Mouse (Mus musculus) cerebral cortex, adult 2 months (tissue): ENCODE data around the gene Psmd9.

Experiments
- WGBS: fragments of 180-500 bp; shearing (Covaris S2); methylation state at CpG from one replicate; pipeline ENCODE4 v1.1.7; 2018; 5-methylcytosine and 5-hydroxymethylcytosine counted together

Psmd9 gene

DNA sequence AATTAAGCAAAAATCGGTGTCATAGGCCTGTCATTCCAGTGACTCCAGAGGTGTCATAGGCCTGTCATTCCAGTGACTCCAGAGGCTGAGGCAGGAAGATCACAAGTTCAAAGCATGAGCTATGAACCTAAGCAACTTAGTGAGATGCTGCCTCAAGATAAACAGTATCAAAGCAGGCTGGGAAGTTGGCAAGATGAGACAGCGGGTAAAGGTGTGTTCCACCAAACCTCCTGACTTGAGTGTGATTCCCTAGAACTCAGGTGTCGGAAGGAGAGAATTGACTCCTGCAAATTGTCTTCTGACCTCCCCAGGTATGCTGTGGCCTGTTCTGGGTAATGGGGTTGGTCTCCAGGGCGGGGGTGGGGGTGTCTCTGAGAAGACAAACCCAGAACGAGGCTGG is at the start of gene Psmd9:
Gene Psmd9 (plus strand): TSS at position 130 of the 400 bp plus-strand sequence.
- 84% methylated on average over 5 of the region's 5 CpGs for WGBS

DNA sequence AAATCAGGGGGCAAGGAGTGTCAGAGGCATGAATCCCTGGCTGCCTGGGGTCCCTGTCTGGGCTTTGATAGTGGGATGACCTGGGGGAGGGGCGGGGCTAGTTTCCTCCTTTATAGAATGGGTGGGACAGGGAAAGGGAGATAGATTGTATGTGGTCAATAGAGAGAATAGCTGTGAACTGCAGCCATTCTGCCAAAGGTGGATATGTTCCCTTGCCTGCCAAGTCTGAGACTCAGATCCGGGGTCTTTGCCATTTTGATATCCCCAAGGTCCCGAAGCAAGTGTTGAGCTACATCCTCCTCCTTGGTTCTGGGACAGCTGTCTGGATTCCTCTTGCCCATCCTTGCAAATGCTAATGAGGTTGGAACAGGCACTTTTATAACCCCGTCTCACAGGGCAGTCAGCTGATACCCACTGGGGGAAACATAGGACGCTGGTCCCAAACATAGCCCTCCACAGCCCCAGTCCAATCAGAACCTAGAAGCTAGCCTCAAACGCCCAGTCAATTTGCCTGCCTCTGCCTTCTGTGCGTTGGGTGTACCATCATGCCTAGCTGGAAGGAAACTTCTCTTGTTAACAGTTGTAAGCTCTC is 48.5 kb upstream of the Psmd9 start:
- 55% methylated on average over 7 of the region's 7 CpGs for WGBS

DNA sequence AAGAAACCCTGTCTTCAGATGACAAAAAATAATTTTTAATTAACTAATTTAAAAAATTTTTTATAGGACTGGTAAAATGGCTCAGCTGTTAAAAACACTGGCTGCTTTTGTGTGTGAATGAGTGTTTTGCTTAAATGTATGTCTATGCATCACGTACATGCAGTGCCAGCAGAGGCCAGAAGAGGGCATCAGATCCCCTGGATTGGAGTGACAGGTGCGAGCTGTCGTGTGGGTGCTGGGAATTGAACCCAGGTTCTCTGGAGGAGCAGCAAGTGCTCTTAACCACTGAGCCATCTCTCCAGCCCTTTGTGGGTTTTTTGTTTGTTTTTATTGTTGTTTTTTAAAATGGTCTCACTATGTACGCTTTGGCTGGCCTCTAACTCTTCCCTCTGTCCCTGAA is 47.0 kb upstream of the Psmd9 start:
- WGBS, result 88% methylated on average over 4 of the region's 4 CpGs

DNA sequence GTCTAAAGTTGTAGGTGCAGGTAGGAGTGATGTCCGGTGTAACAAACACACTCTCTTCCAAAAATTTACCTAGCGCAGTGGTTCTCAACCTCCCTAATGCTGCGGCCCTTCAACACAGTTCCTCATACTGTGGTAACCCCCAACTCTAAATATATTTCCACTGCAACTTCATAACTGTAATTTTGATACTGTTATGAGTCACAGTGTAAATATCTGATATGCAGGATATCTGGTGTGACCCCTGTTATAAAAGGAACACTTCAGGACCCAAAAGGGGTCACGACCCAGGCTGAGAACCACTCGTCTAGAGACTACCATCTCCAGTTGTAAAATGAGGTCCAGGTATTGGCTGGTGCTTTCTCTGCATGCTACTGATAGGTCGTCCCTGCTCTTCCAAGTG is 44.1 kb upstream of the Psmd9 start:
- WGBS, result 88% methylated on average over 6 of the region's 6 CpGs

- 72% methylated on average over 18 of the region's 18 CpGs for WGBS
Observed at GRCm38 (mm10) chr5:123125638-123126406, 43.4 kb upstream of the Psmd9 start.

DNA sequence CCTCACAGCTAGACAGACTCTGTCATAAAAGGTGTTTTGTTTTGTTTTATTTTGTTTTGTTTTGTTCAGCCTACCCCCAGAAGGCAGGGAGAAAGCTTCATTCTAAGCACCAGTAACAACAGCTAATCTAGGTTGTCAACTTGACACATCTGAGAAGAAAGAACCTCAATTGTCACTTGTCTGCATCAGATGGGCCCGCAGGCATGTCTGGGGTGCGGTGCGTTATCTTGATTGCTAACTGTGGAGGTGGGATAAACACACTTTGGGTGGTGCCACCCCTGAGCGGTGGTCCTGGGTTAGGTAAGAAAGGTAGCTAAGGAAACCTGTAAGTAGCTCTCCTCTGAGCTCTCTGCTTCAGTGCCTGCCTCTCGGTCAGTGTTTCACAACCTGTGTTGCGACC is 42.2 kb upstream of the Psmd9 start:
- 81% methylated on average over 6 of the region's 6 CpGs for WGBS

DNA sequence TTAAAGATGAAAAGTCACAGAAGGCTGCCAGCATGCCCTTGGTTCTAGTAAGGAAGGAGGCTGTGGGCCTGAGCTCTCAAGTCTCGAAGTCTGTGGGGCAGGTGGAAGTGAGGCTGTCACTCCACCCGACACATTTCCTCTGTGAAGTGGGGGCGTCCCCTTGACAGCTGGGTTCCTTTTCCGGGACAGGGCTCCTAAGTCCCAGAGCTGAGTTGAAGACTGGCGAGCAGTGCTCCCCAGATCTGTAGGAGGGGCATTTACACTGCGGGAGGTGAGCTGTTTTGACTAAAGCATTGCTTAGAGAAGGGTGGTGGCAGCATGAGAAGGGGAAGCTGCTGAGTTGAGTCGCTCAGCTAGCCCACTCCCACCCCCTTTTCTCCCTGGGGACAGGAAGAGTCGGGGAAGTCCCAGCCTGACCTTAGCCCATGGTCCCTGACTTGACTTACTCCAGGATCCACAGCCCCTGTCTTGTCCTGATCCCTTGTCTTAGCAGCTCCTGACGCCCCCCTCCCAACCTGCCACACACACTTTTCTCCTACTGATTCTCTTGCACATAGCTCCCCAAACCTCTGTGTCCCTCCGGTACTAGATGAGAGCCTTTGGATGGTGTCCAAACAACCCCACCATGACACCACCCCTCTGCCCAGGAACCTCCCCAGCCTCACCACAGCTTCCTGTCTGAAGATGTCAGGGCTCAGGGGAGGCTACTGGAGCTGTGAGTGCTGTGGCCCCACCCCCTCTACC is 40.6 kb upstream of the Psmd9 start:
- WGBS, result 44% methylated on average over 10 of the region's 10 CpGs

- WGBS, result 78% methylated on average over 10 of the region's 10 CpGs
Observed at GRCm38 (mm10) chr5:123129170-123129757, 39.9 kb upstream of the Psmd9 start.

- 83% methylated on average over 9 of the region's 9 CpGs for WGBS
Observed at GRCm38 (mm10) chr5:123130030-123130813, 39.0 kb upstream of the Psmd9 start.

- WGBS, result 64% methylated on average over 5 of the region's 5 CpGs
Observed at GRCm38 (mm10) chr5:123130814-123131148, 38.4 kb upstream of the Psmd9 start.

- WGBS, result 1% methylated on average over 44 of the region's 44 CpGs
Observed at GRCm38 (mm10) chr5:123132308-123133071, 36.7 kb upstream of the Psmd9 start, which contains the start of gene Rhof. Gene Rhof (minus strand): TSS chr5:123132692.

GRCm38 (mm10) chr5:123133083-123133783 is 36.0 kb upstream of the Psmd9 start:
- WGBS, result 13% methylated on average over 18 of the region's 18 CpGs

GRCm38 (mm10) chr5:123133784-123134143 is 35.4 kb upstream of the Psmd9 start:
- 15% methylated on average over 7 of the region's 7 CpGs for WGBS

GRCm38 (mm10) chr5:123134186-123134874 is 34.9 kb upstream of the Psmd9 start:
- WGBS, result 15% methylated on average over 13 of the region's 13 CpGs

DNA sequence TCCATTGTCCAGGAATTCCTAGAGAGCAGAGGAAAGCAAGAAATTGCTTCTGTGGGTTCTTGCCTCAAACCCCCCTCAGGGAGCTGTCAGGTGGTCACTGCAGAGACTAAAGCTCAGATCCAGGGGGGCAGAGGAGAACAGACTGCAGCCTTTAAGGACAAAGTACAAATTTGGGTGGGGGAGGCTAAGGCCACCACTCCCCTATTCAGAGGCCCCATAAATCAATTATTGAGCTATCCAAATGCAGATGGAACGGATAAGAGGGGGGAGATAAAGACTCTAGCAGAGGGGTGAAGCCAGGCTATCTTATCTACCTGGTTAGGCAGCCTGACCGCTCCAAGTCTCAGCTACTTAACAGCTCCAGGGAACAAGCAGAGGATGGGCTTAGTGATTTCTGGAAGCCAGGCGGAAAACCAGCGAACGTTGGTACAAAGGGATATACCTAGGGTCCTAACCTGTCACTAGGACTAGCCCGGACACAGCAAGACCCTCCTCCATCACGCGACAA is 34.3 kb upstream of the Psmd9 start:
- 27% methylated on average over 8 of the region's 8 CpGs for WGBS

GRCm38 (mm10) chr5:123135471-123136360 is 33.5 kb upstream of the Psmd9 start:
- 4% methylated on average over 30 of the region's 30 CpGs for WGBS

- WGBS, result 2% methylated on average over 13 of the region's 13 CpGs
Observed at GRCm38 (mm10) chr5:123136361-123137043, 32.7 kb upstream of the Psmd9 start.
